10 mouse cellular contexts compared by ENCODE assay signal in genomic region chr11:118550773-118551520, GRCm38 (mm10).
A peak's percentile ranks its signal among the peaks of the same experiment; 100 is the strongest.
DNase-seq lines count a peak whose midpoint lies in the region; ATAC-seq and TF ChIP-seq lines count a peak whose summit lies in the region.
"Had no signal": no experiment of that assay in that cellular context is flagged by ENCODE, and none has a peak within 500 bp of the region (broad histone marks: within the 10 kb centered on the region; RNA-seq: fewer than 3 reads in every experiment).

No protein-coding gene starts in this region.

- peak overlapping the region; percentile 59 for H3K27ac ChIP-seq in forebrain, embryonic 12.5 days
- peak overlapping the region; percentile 23; the same call in 1 of the 2 replicates for H3K27ac ChIP-seq in midbrain, embryonic 15.5 days
- H3K27ac ChIP-seq: limb, embryonic 15.5 days had no signal

- peaks cover 58% of the 10 kb centered on the region for H3K4me1 ChIP-seq in E14TG2a.4 (replicated peaks; ENCODE audit: low read depth, low read length)
- H3K4me1 ChIP-seq in forebrain, embryonic 12.5 days: peaks cover 52% of the 10 kb centered on the region
- peaks cover 35% of the 10 kb centered on the region for H3K4me1 ChIP-seq in midbrain, embryonic 15.5 days

- ATAC-seq in forebrain, embryonic 12.5 days (ENCODE audit: low FRiP score): peak; percentile 77
- ATAC-seq in midbrain, embryonic 15.5 days (replicated peaks): peak; percentile 69; the same call in 1 of the 2 replicates

- no peak overlapping the region for H3K4me2 ChIP-seq in forebrain, embryonic 12.5 days
- H3K4me2 ChIP-seq in midbrain, embryonic 15.5 days: no peak overlapping the region
- H3K4me2 ChIP-seq: limb, embryonic 15.5 days had no signal

- H3K9me3 ChIP-seq in E14TG2a.4 (ENCODE audit: low read length): no peaks in the 10 kb centered on the region
- no peaks in the 10 kb centered on the region for H3K9me3 ChIP-seq in forebrain, embryonic 12.5 days
- H3K9me3 ChIP-seq in midbrain, embryonic 15.5 days: no peaks in the 10 kb centered on the region
- H3K9me3 ChIP-seq: limb, embryonic 15.5 days had no signal

- peaks cover 10% of the 10 kb centered on the region; the same call in 1 of the 2 replicates for H3K27me3 ChIP-seq in E14TG2a.4 (ENCODE audit: insufficient read depth, low read length)
- H3K27me3 ChIP-seq in forebrain, embryonic 12.5 days: peaks cover 43% of the 10 kb centered on the region
- no peaks in the 10 kb centered on the region for H3K27me3 ChIP-seq in midbrain, embryonic 15.5 days (replicated peaks)

- no peak for TF ChIP-seq CTCF in E14TG2a.4 (conservative IDR thresholded peaks at IDR 0.05; ENCODE audit: low read length)

- peak; percentile 26 to 33 for DNase-seq in adrenal gland, adult (ENCODE audit: inconsistent age in 2 of 2, low spot score in 1 of 2)
- no peak for DNase-seq in adrenal gland, adult 18-20 months (ENCODE audit: low spot score in 2 of 2)
- no peak for DNase-seq in ovary, postnatal 14 days (ENCODE audit: low spot score)
- DNase-seq in lung, postnatal 36 days: no peak
- no peak for DNase-seq in lung, postnatal 14 days
- DNase-seq: cerebellum, adult 8-10 months had no signal

- no peak overlapping the region for H3K9ac ChIP-seq in forebrain, embryonic 12.5 days
- no peak overlapping the region for H3K9ac ChIP-seq in midbrain, embryonic 15.5 days
- H3K9ac ChIP-seq: limb, embryonic 15.5 days had no signal

- 24% methylated on average over 17 of the region's 17 CpGs for WGBS in forebrain, embryonic 12.5 days
- WGBS in midbrain, embryonic 15.5 days: 17% methylated on average over 17 of the region's 17 CpGs

- H3K36me3 ChIP-seq in E14TG2a.4 (ENCODE audit: insufficient read depth, low read length): no peaks in the 10 kb centered on the region
- no peaks in the 10 kb centered on the region for H3K36me3 ChIP-seq in forebrain, embryonic 12.5 days (replicated peaks)
- H3K36me3 ChIP-seq in midbrain, embryonic 15.5 days (replicated peaks): no peaks in the 10 kb centered on the region
- H3K36me3 ChIP-seq: limb, embryonic 15.5 days had no signal

- H3K4me3 ChIP-seq in E14TG2a.4 (replicated peaks; ENCODE audit: low read length): peak overlapping the region; percentile 64
- no peak overlapping the region for H3K4me3 ChIP-seq in forebrain, embryonic 12.5 days (replicated peaks)
- no peak overlapping the region for H3K4me3 ChIP-seq in midbrain, embryonic 15.5 days
- H3K4me3 ChIP-seq: limb, embryonic 15.5 days had no signal

Comparison
In these comparisons a context has a peak if more than half of its experiments do, and no peak if none do; other contexts are left out.
1. DNase-seq: peak in adrenal gland, adult (2 of 2); none in adrenal gland, adult 18-20 months (0 of 2), ovary, postnatal 14 days (single experiment), lung, postnatal 36 days (single experiment) and lung, postnatal 14 days (single experiment).